In genomic region chr15:99352306-99352705, GRCm38 (mm10) we compare ENCODE assay signal across 22 mouse cellular contexts. TPM values are rescaled to one million over a fixed set of nuclear protein-coding genes. Genes with fewer than 3 reads are reported as not detected.
"Had no signal": no experiment of that assay in that cellular context is flagged by ENCODE, and none has a peak within 500 bp of the region (broad histone marks: within the 10 kb centered on the region; RNA-seq: fewer than 3 reads in every experiment).

No protein-coding gene starts in this region.

- DNase-seq: lung, adult 18-20 months; lung, embryonic 14.5 days; lung, postnatal 10 days; lung, postnatal 4 days; retina, postnatal 1 day; right cerebral cortex, adult 18-20 months; right cerebral cortex, postnatal 25 days; right cerebral cortex, postnatal 4 days; thymus, adult 2 months; thymus, postnatal 25 days; thymus, postnatal 4 days had no signal

- H3K27me3 ChIP-seq: midbrain, embryonic 13.5 days; midbrain, embryonic 15.5 days; neural tube, embryonic 13.5 days; neural tube, embryonic 15.5 days; stomach, embryonic 15.5 days had no signal

- H3K4me3 ChIP-seq: midbrain, embryonic 13.5 days; midbrain, embryonic 15.5 days; neural tube, embryonic 13.5 days; neural tube, embryonic 15.5 days; stomach, embryonic 15.5 days had no signal

- H3K36me3 ChIP-seq: midbrain, embryonic 13.5 days; midbrain, embryonic 15.5 days; neural tube, embryonic 13.5 days; neural tube, embryonic 15.5 days; stomach, embryonic 15.5 days had no signal

RNA-seq across cellular contexts. Expression of gene Fam186b, which starts 56.6 kb away (rescaled TPM):
- total RNA-seq: megakaryocyte, adult 5-6 weeks; megakaryocyte-erythroid progenitor cell, adult 5-6 weeks; monocyte, adult 5-6 weeks had no signal
- polyA plus RNA-seq: neural tube, embryonic 11.5 days; small intestine, adult 2 months; stomach, postnatal 0 days had no signal
